Mouse (Mus musculus): Measurements from ENCODE around the gene Prkce.

Gene Prkce

DNA sequence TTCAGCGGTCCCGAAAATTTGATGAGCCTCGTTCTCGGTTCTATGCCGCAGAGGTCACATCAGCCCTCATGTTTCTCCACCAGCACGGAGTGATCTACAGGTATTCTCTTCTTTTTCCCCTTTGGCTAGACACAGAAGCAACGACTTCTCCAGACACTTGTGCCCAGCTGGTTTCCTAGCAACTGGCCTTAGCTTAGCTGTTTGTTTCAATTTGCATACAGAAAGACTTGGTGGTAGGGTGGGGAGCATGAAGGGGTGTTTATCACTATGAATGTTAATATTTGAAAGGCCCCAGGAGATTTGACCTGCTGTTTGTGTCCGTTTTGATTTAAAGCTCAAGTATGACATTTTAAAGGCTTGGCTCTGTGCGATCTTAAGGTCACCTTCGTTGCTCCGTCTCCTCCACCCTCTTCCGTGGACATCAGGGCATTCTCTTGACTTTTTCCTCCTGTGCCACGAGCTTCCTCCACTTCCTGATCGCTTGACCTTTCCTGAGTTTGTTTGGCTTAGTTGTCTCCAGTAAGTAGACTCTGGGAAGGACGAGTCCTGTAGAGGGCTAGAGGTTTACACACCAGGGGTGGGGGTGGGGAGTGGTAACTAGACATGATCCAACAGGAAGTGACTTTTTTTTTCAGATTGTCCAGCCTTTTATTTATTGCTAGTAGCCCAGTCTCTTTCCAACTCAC, 391.8 kb downstream of the Prkce start:
- DNase-seq (ENCODE audit: low spot score in 2 of 2) = no peak

DNA sequence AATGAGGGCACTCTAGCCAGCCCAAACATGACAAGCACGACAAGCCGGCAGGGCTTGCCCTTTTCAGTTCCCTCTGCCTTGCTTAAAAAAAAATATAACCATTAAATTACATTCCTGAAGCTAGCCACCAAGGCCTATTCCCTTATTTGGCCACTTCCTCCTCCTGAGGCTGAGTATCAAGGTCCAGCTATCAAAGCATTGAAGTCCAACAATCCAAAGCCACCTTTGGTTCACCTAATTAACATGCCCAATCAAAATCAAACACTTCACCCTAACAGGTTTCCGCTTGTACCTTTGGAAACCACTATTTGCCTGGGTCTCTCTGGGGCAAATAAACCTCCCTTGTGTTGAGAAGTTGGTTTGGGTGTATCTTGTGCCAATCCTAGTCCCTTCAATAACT, 392.9 kb downstream of the Prkce start:
- no peak for DNase-seq (ENCODE audit: low spot score in 2 of 2)

DNA sequence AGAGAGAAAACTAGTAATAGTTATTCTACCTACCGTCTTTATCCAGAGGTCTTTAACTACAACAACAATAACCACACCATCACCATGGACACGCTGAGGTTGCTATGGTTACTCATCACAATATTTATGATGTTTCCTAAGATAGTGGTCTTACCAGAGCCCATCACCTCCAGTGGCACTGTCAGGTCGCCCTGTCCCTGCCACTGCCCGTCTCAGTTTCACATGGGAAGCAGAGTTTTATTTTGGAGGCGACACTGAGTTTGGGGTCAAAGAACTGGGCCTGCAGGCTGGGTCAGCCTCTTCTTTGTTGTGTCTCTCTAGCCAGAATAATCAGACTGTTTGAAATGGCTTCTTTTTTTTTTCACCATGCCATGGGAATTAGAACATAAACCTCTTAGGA, 402.9 kb downstream of the Prkce start:
- DNase-seq (ENCODE audit: low spot score in 2 of 2) = no peak

DNA sequence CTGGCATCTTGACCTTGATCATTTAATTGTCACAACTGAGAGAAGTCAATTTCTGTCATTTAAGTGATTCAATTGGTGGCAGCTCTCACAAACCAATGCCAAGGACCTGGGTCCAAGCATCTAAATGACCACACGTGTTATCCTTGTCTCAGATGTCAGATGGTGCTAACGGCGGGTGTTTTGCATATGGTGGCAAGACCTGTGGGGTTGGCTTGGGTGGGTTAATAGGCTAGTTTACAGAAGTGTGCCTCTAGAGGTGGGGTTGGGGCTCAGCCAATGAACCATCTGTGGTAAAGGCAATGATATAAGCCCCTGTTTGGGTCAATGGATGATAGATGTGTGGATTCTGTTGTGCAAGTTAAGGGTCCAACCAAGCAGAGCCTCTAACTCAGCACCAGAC, 403.7 kb downstream of the Prkce start:
- DNase-seq (ENCODE audit: low spot score in 2 of 2) = no peak

DNA sequence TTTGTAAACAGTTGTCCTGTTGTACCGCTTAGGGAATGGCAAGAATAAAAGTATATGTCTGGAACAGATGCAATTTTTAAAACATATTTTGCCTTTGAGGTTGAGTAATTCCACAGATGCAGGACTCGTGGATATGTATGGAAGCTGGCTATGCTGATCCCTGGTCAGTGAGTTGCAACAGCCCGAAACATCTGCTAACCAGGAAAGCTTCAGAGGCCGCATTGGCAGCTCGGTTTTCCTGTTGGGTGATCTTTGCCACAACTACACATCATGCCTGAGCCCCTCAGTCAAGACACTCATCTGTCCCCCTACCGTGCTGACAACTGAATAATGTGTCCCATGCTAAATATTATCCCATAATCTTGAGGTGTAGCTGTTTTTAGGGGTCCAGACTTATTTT, 404.6 kb downstream of the Prkce start:
- no peak for DNase-seq (ENCODE audit: low spot score in 2 of 2)

DNA sequence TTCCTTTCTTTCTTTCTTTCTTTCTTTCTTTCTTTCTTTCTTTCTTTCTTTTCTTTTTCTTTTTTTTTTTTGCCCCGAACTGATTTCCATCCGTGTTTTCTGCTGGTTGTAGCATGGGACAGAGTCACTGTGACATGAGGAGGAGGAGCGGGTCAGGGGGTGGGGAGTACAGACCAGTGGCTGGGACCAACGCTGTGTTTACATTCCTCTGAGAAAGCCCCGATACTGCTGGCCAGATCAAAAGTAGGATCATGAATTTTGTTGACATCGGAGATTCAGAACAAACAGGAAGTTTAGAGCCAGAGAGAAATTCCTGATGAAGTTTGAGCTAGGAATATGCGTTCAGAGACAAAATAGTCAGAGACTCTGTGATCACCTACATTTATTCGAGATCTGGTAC, 405.0 kb downstream of the Prkce start:
- DNase-seq (ENCODE audit: low spot score in 2 of 2) = no peak

DNA sequence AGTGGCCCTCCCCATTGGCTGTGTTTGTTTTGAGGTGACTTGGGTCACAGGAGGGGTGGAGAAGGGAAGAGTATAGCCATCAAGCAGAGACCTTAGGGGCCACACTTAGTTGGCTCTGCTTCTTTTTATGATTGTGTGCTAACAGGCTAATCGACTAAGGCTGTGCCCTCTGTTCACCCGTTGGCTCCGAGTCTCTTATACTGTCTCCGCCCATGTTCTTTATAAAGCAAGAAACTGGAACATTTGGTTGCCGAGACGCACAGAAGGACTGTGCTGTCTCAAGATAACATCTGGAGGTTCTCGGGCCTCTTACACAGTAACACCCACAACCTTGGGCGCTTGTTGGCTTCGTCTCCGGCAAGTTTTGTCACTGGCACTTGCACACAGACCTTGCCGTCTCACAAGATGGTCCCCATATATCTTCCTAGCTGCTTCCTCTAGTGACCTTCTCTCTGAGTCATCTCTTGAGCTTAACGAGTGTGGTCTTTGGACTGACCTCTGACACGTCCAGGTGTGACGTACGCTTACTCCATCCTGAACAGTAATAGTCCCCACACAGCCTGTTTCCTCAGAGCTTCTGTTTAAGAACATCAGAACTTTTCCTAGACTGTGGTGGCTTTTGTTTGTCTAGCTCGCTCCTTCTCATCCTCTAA, 406.1 kb downstream of the Prkce start:
- no peak for DNase-seq (ENCODE audit: low spot score in 2 of 2)

DNA sequence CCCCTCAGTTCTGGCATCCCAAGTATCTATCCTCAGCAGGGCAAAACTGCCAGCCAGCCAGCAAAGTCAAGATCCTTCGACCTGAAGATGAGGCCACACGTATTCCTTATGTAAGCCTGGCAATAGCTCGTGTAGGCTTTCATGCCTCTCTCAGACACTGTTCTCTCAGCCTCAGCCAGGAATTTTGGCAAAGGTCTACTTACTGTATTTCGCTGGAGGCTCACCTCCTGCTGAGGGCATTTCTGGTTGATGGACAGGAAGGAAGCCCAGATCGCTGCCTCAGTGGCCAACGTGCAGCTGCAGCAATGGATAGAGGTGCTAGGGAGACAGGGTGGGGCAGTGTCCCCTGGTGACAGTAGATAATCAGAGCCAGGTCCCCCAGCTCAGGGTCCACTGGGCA, 413.1 kb downstream of the Prkce start:
- DNase-seq (ENCODE audit: low spot score in 2 of 2) = no peak

DNA sequence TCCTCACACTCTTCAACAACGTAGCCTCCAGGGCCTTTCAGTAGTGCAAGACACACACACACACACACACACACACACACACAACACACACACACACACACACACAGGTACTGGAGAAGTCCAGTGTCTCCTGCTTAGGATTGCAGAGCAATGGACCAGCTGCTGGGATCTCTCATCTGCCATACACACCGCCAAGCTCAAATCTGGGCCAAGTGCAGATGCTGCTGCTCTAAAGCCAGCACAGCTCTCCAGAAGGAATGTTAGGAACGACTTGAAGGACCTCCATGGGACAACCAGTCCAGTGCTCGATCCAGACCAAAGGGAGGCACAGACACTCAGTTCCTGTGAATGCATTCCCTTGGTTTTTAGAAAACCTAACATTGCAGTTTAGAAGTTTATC, 414.8 kb downstream of the Prkce start:
- no peak for DNase-seq (ENCODE audit: low spot score in 2 of 2)

DNA sequence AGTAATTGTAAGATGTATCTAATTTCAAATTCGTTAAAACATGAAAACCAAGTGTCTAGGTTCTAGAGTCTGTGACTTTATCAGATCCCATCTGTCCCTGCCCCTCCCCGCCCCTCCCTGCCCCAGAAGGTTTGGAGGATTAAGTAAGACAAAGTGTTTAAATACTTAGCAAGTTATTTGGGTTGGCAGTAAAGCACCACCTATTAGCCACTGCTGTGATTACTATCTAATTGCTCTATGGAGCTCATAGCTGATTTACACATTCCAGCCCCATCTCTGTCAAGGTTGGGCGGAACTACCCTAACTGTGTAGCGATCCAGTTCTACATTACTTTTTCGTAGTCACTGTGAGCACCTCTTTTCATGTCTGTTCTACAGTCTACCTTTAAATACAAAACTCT, 418.9 kb downstream of the Prkce start:
- no peak for DNase-seq (ENCODE audit: low spot score in 2 of 2)

DNA sequence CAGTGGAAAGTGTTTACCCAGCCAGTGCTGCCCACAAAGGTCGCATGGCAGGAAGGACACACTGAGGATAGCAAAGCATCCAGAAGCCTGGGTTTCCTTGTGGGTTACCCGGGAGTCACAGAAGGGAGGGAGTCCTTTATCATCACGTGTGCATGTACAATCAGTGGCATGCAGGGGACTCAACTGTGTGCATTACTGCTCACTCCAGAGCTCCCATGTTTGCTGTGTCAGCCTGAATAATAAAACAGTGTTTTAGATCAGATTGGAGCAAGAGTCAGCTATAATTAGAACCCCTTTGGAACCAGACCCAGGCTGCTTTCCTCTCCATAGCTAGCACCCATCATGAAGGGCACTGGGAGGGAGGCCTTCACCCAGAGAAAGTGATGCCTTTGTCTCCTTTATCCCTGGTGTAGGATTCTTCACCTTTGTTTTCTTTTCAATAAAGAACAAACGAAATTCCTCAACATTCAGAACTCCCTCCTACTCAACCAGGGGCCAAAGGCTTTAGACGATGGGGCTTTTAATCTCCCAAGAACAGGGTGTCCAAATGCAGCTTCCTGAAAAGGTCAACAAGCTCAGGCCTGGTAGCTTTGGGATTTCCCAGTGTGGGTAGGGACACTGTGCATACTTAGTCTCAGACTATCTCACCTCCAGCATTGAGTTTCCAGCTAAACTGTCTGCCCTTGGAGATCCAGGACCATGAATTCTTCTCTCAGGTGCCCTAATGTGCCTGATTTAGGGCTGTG, 421.3 kb downstream of the Prkce start:
- DNase-seq (ENCODE audit: low spot score in 2 of 2) = no peak

DNA sequence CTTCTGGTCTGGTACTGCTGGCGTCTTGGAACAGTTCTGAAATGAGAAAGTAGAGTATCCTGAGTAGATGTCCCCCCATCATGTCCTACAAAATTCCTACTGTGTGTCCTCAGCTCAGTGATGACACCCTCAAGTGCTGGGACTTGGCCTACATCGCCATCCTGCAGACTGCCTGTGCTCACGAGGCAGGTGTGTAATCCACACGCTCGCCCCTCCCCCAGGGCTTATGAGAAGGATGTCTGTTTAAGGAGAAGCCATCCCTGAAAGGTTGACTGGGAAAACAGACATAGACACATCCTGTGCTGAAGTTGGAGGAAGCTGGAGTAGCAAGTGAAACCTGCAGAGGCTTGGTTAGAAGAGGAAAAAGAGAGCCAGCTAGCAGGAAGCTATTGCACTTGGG, 422.1 kb downstream of the Prkce start:
- no peak for DNase-seq (ENCODE audit: low spot score in 2 of 2)

DNA sequence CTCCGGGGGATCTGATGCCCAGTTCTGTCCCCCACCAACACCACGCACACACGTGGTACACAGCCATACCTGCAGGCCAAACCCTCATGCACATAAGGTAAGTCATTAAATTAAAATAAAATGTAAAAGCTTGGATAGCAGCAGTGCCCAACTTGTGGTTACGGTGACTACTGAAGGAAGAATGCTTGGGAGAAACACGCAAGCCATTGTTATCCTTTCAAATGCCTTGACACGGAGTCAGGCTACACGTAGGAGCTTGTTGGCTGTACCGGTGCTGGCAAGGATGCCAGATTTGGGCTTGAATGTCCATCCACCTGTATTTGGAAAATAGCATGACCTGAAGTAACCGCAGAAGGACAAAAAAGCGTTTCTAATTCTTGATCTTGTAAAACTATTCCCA, 423.7 kb downstream of the Prkce start:
- DNase-seq (ENCODE audit: low spot score in 2 of 2) = no peak

DNA sequence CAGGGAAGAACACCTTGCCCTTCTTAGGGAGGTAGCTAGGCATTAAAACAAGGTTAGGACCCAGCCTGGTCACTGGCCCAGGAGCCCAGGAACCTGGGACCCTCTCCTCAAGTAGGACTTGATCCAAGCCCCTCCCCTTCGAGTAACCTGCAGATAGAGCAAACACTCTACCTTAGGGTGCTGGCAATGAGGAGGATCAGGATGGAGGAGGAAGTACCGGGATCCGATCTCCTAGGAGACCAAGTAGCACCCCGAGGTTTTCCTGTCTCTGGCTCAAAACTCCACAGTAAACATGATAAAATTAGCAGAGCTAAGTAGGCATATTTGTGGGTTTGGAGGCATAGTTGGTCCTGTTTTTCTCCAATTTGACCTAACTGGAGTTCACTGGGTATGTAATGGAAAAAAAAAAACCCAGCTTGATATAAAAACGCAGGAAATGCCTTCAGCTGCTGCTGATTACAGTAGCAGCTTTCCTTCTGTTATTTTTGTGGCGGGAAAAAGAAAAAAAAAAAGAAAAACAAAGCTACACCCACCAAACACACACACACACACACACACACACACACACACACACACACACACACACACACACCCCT, 425.5 kb downstream of the Prkce start:
- no peak for DNase-seq (ENCODE audit: low spot score in 2 of 2)

DNA sequence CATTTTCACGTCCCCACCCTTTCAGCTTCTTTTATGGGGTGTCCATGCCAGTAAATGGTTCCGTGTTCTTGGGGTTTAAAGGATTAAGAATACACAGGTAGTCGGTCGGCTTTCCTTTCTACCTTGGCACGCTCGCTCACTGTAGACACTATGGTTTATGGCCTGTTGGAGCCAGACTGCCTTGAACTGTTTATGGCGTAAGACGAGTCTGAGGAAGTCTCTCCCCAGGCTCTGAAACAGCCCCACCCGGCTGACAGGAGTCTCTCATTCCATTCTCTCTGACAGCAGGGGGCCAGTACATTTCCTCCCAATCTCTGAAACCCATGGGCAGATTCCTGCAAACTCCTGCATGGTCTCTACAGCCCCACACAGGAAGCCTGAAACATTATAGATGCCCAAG, 427.9 kb downstream of the Prkce start:
- DNase-seq (ENCODE audit: low spot score in 2 of 2) = no peak

DNA sequence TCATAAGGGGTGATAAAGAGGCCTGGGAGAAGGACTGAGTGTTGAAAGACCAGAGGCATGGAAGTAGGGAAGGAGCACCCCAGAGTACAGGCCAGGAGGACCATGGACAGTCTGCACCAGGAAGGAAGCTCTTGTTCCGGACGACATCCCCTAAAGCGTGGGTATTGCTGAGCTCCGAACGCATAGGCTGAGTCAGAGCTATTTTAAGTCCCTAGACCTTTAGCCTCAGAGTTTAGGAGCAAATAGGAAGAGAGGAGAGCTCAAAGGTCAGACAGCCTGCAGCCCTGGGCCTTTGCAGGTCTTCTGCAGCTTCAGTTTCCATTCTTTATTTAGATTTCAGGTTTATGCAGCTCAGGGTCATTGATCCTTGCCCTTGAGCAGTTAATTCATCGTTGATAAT, 433.5 kb downstream of the Prkce start:
- DNase-seq (ENCODE audit: low spot score in 2 of 2) = no peak

DNA sequence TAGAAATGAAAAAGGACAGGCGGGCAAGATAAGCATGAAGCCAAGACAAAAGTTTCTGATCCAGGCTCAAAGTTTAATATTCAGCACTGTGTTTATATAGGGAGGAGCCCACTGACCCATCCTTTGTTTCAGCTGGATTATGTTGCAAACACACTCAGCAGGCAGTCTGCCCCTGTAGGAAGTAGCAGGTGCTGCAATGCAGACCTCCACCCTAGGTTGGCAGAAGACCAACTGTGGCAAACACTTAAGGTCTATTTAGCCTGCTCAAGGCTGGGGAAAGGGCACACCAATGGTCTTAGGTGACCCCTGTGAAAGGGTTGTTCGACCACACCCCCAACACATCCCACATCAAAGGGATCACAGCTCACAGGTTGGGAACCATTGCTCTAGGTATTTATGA, 434.3 kb downstream of the Prkce start:
- no peak for DNase-seq (ENCODE audit: low spot score in 2 of 2)

DNA sequence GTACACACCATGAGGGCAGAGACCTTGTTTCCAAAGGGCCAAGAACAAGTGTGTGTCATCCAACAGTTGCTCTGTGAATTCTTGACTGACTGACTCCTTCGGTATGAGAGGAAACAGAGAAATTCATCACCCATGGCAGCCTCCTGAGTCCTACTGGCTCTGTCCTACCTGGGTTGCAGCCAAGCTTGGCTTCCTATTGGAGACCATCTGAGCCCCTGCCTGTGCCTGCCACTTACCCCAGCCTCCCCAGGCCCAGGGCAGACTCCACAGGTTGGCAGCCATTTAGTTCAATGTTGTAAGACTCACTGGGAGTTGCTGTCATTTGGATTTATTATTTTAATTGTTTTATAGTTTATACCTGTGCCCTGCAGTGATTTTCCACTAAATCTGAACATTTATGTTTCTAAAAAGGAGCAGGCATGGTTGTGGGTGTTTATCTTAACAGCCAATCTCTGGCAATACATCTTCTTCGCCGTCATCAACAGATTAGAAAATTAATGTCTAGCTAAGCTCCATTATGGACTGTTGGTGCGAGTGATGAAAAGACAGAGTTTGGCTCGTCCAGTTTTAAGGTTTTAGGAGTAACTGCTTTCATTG, 436.4 kb downstream of the Prkce start:
- no peak for DNase-seq (ENCODE audit: low spot score in 2 of 2)

DNA sequence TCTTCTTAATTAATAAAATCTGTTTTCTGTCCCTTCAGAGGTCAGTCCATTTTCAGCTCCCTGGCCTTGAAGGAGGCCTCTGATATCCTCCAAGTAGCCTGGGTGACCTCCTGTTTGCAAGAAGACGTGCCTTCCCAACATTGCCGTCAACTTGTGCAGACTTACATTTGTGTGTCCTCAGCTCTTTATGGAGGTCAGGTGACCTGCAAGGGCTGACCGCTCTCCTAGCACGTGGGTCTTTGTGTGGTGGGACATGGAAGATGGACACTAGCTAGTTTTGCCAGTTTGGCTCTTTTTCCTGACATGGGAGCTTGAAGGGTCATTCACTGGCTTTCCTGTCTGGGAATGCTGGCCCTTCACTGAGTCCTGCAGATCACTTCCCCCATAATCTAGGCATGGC, 440.4 kb downstream of the Prkce start:
- no peak for DNase-seq (ENCODE audit: low spot score in 2 of 2)

DNA sequence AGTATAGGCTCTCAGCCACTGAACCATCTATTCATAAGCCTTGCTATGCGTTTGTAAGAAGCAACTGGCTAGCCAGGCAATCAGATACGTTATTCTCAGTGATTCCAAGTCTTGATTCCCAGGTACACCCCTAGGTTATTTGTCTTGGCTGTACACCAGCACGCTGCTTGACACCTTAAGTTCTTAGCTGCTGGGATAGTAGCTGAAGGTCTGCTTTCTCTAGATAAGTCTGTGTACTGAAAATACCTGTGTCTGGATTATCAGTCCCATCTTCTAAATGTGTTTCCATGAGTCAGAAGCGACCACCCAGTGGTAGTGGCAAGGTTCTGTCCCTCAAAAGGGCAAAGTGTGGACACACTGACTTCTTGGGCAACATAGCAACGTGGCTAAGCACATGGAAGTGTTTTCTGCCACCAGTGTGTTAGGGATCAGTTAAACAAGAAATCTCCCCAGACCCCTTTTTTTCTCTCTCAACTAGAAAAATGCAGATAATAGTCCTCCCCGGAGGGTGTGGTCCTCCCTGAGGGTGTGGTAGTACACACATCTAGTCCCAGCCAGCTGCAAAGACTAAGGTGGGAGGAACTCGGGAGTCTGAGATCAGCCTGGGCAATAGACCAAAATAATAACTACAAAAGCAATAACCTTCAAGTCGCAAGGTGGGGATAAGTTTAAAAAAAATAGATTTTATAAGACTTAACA, 442.8 kb downstream of the Prkce start:
- no peak for DNase-seq (ENCODE audit: low spot score in 2 of 2)

DNA sequence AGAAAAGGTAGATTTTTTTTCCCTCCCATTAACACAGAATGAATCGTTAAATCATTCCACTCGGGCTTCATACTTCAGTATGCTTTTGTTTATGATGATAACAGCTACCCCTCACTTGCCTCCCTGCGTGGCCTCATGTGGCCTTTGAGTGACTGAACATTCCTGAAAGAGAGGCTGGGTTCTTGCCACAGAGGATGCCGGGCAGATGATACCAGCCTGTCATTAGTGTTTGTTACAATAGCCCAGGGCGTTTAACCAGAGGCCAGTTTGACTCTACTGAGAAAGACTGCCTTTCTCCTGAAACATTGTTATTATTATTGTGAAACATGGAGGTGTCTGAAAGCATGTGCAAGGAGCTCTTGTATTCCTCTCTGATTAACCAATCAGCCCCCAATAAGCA, 444.2 kb downstream of the Prkce start:
- no peak for DNase-seq (ENCODE audit: low spot score in 2 of 2)
